Mouse (Mus musculus): ENCODE data around the gene Cdk15. TPM values are rescaled to one million over a fixed set of nuclear protein-coding genes. Genes with fewer than 3 reads are reported as not detected.

The Cdk15 gene
- total RNA-seq, 2 experiments from 2014 or later = 0.20 TPM

GRCm38 (mm10) chr1:59269951-59270689 is 13.4 kb downstream of the Cdk15 start:
- no peak for DNase-seq (ENCODE audit: low spot score in 2 of 2)

- no peak for DNase-seq (ENCODE audit: low spot score in 2 of 2)
Observed at GRCm38 (mm10) chr1:59272189-59272588, 15.5 kb downstream of the Cdk15 start.

GRCm38 (mm10) chr1:59285880-59286279 is 29.2 kb downstream of the Cdk15 start:
- DNase-seq (ENCODE audit: low spot score in 2 of 2) = no peak

- DNase-seq (ENCODE audit: low spot score in 2 of 2) = no peak
Observed at GRCm38 (mm10) chr1:59286316-59286850, 29.7 kb downstream of the Cdk15 start.

- DNase-seq (ENCODE audit: low spot score in 2 of 2) = no peak
Observed at GRCm38 (mm10) chr1:59287733-59288132, 31.0 kb downstream of the Cdk15 start.

GRCm38 (mm10) chr1:59291652-59292051 is 34.9 kb downstream of the Cdk15 start:
- no peak for DNase-seq (ENCODE audit: low spot score in 2 of 2)

GRCm38 (mm10) chr1:59295769-59296168 is 39.1 kb downstream of the Cdk15 start:
- DNase-seq (ENCODE audit: low spot score in 2 of 2) = no peak

- no peak for DNase-seq (ENCODE audit: low spot score in 2 of 2)
Observed at GRCm38 (mm10) chr1:59297167-59297566, 40.5 kb downstream of the Cdk15 start.

GRCm38 (mm10) chr1:59298491-59299090 is 41.9 kb downstream of the Cdk15 start:
- no peak for DNase-seq (ENCODE audit: low spot score in 2 of 2)

GRCm38 (mm10) chr1:59307310-59307709 is 50.6 kb downstream of the Cdk15 start:
- DNase-seq (ENCODE audit: low spot score in 2 of 2) = no peak

- DNase-seq (ENCODE audit: low spot score in 2 of 2) = no peak
Observed at GRCm38 (mm10) chr1:59311292-59311885, 54.7 kb downstream of the Cdk15 start.

GRCm38 (mm10) chr1:59312187-59313153 is 55.8 kb downstream of the Cdk15 start:
- no peak for DNase-seq (ENCODE audit: low spot score in 2 of 2)

- DNase-seq (ENCODE audit: low spot score in 2 of 2) = no peak
Observed at GRCm38 (mm10) chr1:59313154-59313940, 56.6 kb downstream of the Cdk15 start.

GRCm38 (mm10) chr1:59315057-59315807 is 58.5 kb downstream of the Cdk15 start:
- DNase-seq (ENCODE audit: low spot score in 2 of 2) = no peak

GRCm38 (mm10) chr1:59316031-59316385 is 59.3 kb downstream of the Cdk15 start:
- no peak for DNase-seq (ENCODE audit: low spot score in 2 of 2)

GRCm38 (mm10) chr1:59316386-59317051 is 59.8 kb downstream of the Cdk15 start:
- no peak for DNase-seq (ENCODE audit: low spot score in 2 of 2)

GRCm38 (mm10) chr1:59317397-59317796 is 60.7 kb downstream of the Cdk15 start:
- no peak for DNase-seq (ENCODE audit: low spot score in 2 of 2)

GRCm38 (mm10) chr1:59318878-59319277 is 62.2 kb downstream of the Cdk15 start:
- DNase-seq (ENCODE audit: low spot score in 2 of 2) = no peak
